Mouse (Mus musculus) neural tube, embryonic 15.5 days (tissue): ENCODE results near the gene Cdc37. TPM values are rescaled to one million over a fixed set of nuclear protein-coding genes. Genes with fewer than 3 reads are reported as not detected.
A peak's percentile ranks its signal among the peaks of the same experiment; 100 is the strongest.

Experiments used
- ATAC-seq: fragments of 200-750 bp; cut with Nextera tagmentation; 2 replicates; pipeline ENCODE4 v1.8.0; 2017; ENCODE audit warnings: mild to moderate bottlenecking, moderate TSS enrichment, moderate library complexity; ENCODE audit not compliant: low FRiP score
- H3K27ac ChIP-seq: fragments of 300-500 bp; sonication (generic); replicated peaks from 2 replicates; pipeline ENCODE4 v1.5.1; 2015; ENCODE audit warnings: mild to moderate bottlenecking, inconsistent platforms
- H3K27me3 ChIP-seq: fragments of 300-500 bp; sonication (generic); replicated peaks from 2 replicates; pipeline ENCODE4 v1.6.1; 2015; ENCODE audit warnings: inconsistent platforms
- H3K36me3 ChIP-seq: fragments of 300-500 bp; sonication (generic); 2 replicates; pipeline ENCODE4 v1.6.1; 2015; ENCODE audit warnings: inconsistent platforms
- H3K4me1 ChIP-seq: fragments of 300-500 bp; sonication (generic); 2 replicates; pipeline ENCODE4 v1.6.1; 2015; ENCODE audit warnings: inconsistent platforms
- H3K4me2 ChIP-seq: fragments of 300-500 bp; sonication (generic); 2 replicates; pipeline ENCODE4 v1.6.1; 2015; ENCODE audit warnings: inconsistent platforms, mild to moderate bottlenecking, moderate library complexity
- H3K4me3 ChIP-seq: fragments of 300-500 bp; sonication (generic); replicated peaks from 2 replicates; pipeline ENCODE4 v1.5.1; 2015; ENCODE audit warnings: mild to moderate bottlenecking, inconsistent platforms
- H3K9ac ChIP-seq: fragments of 300-500 bp; sonication (generic); replicated peaks from 2 replicates; pipeline ENCODE4 v1.6.1; 2015; ENCODE audit warnings: mild to moderate bottlenecking, inconsistent platforms
- H3K9me3 ChIP-seq: fragments of 300-500 bp; sonication (generic); replicated peaks from 2 replicates; pipeline ENCODE4 v1.6.1; 2016; ENCODE audit warnings: inconsistent platforms
- WGBS: fragments of 180-500 bp; shearing (Covaris S2); methylation state at CpG from one replicate; pipeline ENCODE4 v1.1.7; 2015; ENCODE audit warnings: mixed read lengths; 5-methylcytosine and 5-hydroxymethylcytosine counted together
- polyA plus RNA-seq: library from polyadenylated mRNA; unstranded; fragments of >200 nt; fragmentation: Nextera tagmentation; extraction: Ambion mirVana; gene quantifications from 2 replicates; pipeline ENCODE4 v1.2.1, GENCODE M21; 2015

Cdc37 gene
- polyA plus RNA-seq, 1 experiment from 2014 or later, result 199 TPM

DNA sequence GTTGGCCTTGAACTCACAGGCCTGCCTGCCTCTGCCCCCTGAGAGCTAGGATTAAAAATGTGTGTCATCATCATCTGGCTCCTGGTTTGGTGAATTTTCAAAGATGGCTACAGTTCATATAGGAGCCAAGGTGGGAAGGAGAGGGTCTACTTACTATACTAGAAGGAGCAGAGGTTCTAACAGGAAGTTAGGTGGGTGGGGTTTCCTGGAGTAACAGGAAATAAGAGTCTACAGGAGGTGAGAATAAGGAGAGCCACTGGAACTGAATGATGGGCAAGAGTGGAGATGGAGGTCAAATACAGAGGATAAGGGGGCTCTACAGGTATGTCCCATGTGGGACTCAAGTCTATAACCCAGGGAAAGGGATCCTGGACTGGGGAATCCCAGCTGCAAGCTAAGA is 1.4 kb downstream of the Cdc37 start:
- H3K36me3 ChIP-seq, result peaks cover 20% of the 10 kb centered on the region
- H3K4me3 ChIP-seq, result peak overlapping the region; percentile 88
- peak overlapping the region; percentile 91 for H3K4me2 ChIP-seq
- no peaks in the 10 kb centered on the region for H3K9me3 ChIP-seq
- H3K9ac ChIP-seq, result peak overlapping the region; percentile 77; the same call in 1 of the 2 replicates
- ATAC-seq, result no peak
- no peak overlapping the region for H3K27ac ChIP-seq
- peaks cover 47% of the 10 kb centered on the region for H3K4me1 ChIP-seq
- no peaks in the 10 kb centered on the region for H3K27me3 ChIP-seq

DNA sequence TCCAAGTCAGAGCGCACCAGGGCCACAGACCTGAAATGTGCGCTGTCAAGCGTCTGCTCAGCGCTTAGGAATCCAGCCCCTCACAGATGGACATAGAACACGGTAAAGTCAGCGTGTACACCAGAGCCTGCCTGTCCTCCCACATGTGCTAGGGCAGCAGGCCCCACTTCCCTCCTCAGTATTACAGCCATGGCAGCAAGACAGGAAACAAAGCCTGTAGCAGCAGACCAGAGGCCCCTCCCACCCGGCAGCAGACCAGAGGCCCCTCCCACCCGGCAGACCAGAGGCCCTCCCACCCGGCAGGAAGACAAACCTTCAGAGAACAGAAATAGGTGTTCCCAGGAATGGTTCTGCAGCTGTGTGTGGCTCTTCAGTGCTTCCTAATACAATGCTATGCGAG is 3.1 kb downstream of the Cdc37 start:
- Histone ChIP-seq H3K4me1 (peaks cover 37% of the 10 kb centered on the region), H3K4me3 (no peak overlapping the region), H3K4me2 (peak overlapping the region; percentile 36), H3K9ac (peak overlapping the region; percentile 34; the same call in 1 of the 2 replicates), H3K36me3 (peaks cover 37% of the 10 kb centered on the region), H3K9me3 (no peaks in the 10 kb centered on the region), H3K27ac (no peak overlapping the region), H3K27me3 (no peaks in the 10 kb centered on the region)
- no peak for ATAC-seq
- 50% methylated on average over 10 of the region's 10 CpGs for WGBS

DNA sequence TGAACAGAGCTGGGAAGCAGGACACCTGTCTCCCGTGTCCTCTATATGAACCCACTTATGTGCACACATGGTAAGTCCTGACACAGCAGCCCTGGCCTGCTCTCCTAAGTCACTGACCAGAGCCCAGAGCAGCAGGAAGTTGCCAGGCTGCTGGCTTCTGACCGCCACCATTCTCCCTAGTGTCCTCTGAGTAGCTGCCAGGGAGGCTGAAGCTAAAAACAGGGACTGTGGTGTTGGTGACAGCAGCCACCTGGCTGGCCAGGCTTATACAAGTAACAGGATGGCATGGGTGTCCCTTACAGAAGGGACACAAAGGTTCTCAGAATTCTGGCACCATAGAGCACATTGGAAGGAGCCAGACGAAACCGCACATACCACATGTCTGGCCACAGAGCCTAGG is 4.4 kb downstream of the Cdc37 start:
- Histone ChIP-seq H3K4me2 (no peak overlapping the region), H3K4me3 (no peak overlapping the region), H3K4me1 (peaks cover 37% of the 10 kb centered on the region), H3K27me3 (no peaks in the 10 kb centered on the region), H3K9me3 (no peaks in the 10 kb centered on the region), H3K27ac (no peak overlapping the region), H3K9ac (no peak overlapping the region), H3K36me3 (peaks cover 49% of the 10 kb centered on the region)
- 94% methylated on average over 4 of the region's 4 CpGs for WGBS
- no peak for ATAC-seq

DNA sequence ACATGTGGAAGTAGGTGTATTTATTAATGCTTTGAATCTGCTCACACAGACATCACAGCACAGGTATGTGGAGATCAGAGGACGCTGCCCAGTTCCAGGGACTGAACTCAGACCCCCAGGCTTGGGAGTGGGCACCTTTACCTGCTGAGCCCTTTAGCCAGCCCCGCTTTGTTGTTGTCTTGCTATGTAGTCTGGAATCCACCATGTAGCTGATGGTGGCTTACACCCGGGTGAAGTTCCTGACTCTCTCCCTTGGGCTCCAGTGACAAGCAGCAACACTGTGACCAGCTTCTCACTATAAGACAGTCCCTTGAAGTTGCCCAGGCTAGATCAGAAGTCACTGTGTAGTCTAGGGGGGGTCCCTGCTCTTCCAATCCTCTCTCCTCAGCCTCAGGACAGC is 5.4 kb downstream of the Cdc37 start:
- Histone ChIP-seq H3K36me3 (peaks cover 59% of the 10 kb centered on the region), H3K9ac (no peak overlapping the region), H3K27ac (no peak overlapping the region), H3K27me3 (no peaks in the 10 kb centered on the region), H3K4me1 (peaks cover 34% of the 10 kb centered on the region), H3K9me3 (no peaks in the 10 kb centered on the region), H3K4me3 (no peak overlapping the region), H3K4me2 (no peak overlapping the region)
- 96% methylated on average over 3 of the region's 3 CpGs for WGBS
- no peak for ATAC-seq

- Histone ChIP-seq H3K27me3 (no peaks in the 10 kb centered on the region), H3K9ac (no peak overlapping the region), H3K27ac (no peak overlapping the region), H3K4me2 (no peak overlapping the region), H3K36me3 (peaks cover 80% of the 10 kb centered on the region), H3K4me3 (no peak overlapping the region), H3K9me3 (no peaks in the 10 kb centered on the region), H3K4me1 (peaks cover 10% of the 10 kb centered on the region)
- no peak for ATAC-seq
- 93% methylated on average over 14 of the region's 14 CpGs for WGBS
Measured at GRCm38 (mm10) chr9:21141922-21142321, 7.9 kb downstream of the Cdc37 start.

DNA sequence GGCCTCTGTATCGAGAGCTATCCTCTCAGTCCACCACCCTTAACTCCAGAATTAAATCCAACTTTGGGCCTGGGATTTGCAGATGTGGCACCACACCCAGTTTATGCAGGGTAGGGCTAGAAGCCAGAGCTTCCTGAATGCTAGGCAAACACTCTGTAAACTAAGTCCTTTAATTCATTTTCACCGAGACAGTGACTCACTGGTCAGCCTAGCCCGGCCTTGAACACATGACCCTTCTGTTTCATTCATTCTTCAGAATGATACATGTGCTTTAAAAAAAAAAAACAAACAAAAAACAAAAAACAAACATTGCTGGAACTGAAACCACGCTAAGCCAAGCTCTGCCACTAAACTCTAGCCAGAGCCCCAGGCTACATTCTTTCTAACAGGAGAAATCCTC is 11.4 kb downstream of the Cdc37 start:
- Histone ChIP-seq H3K4me2 (no peak overlapping the region), H3K9ac (no peak overlapping the region), H3K4me3 (no peak overlapping the region), H3K9me3 (no peaks in the 10 kb centered on the region), H3K4me1 (no peaks in the 10 kb centered on the region), H3K27ac (no peak overlapping the region), H3K27me3 (no peaks in the 10 kb centered on the region), H3K36me3 (peaks cover 60% of the 10 kb centered on the region)
- ATAC-seq, result no peak
- WGBS, result 90% methylated on average over 4 of the region's 4 CpGs

DNA sequence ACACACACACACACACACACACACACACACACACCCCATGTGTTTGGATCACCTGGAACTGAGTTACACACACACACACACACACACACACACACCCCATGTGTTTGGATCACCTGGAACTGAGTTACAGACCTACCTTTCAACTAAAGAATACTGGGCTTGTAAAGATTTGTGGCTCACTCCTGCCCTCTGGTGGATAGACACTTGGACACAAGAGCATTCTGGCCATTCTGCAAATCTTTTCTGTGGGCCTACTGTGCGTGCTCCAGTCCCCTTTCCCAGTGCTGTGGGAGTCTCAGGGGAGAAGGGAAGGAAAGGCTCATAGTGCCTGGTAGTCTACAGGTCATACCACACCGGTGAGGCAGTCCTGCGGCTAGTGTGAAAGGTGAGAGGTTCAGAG is 12.6 kb downstream of the Cdc37 start:
- Histone ChIP-seq H3K4me2 (no peak overlapping the region), H3K9me3 (no peaks in the 10 kb centered on the region), H3K4me1 (no peaks in the 10 kb centered on the region), H3K9ac (no peak overlapping the region), H3K36me3 (peaks cover 48% of the 10 kb centered on the region), H3K27me3 (no peaks in the 10 kb centered on the region), H3K27ac (no peak overlapping the region), H3K4me3 (no peak overlapping the region)
- ATAC-seq, result no peak
- 52% methylated on average over 3 of the region's 3 CpGs for WGBS

DNA sequence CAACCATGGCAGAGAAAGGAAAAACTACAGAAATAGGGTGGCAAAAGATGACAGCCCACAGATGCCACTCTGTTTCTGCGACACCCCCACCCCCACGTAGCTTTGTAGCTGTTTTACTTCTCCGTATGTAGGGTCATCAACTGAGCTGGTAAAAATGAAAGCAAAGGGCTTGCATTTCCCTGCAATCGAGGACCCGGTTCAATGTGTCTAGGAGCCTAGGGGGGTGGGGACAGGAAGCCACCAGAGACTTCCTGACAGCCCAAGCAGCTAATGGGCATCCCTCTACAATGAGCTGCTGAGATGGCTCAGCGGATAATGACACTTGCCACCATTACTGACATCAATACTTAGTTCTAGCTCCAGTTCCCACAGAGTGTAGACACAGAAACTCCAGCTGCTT is 13.4 kb downstream of the Cdc37 start:
- 85% methylated on average over 6 of the region's 6 CpGs for WGBS
- no peak overlapping the region for H3K9ac ChIP-seq
- H3K4me3 ChIP-seq, result no peak overlapping the region
- no peaks in the 10 kb centered on the region for H3K27me3 ChIP-seq
- no peak overlapping the region for H3K27ac ChIP-seq
- no peak for ATAC-seq
- no peaks in the 10 kb centered on the region for H3K4me1 ChIP-seq
- H3K4me2 ChIP-seq, result no peak overlapping the region
- H3K36me3 ChIP-seq, result peaks cover 41% of the 10 kb centered on the region
- H3K9me3 ChIP-seq, result no peaks in the 10 kb centered on the region

DNA sequence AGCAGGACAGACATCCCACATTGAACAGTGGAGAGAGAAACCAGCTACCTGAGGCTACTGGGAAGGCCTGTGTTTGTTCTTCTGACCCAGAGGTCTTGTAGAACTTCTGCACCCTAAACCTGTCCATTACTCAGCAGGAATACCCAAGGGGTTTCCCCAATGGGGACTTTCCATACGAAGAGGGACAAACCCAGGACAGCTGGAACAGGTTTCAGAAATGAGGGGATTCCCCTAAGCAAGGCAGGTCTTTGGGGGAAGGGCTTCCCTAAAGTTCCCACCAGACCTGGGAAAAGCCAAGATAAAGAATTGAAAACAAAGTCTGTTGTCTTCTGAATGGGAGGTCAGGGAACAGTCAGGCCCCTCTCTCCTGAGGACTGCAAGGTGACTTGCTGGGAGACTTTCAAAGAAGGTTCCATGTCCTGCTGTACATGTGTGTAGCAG is 13.8 kb downstream of the Cdc37 start:
- no peak overlapping the region for H3K4me2 ChIP-seq
- no peak overlapping the region for H3K27ac ChIP-seq
- 69% methylated on average over 1 of the region's 1 CpGs for WGBS
- peaks cover 37% of the 10 kb centered on the region for H3K36me3 ChIP-seq
- H3K27me3 ChIP-seq, result no peaks in the 10 kb centered on the region
- H3K9me3 ChIP-seq, result no peaks in the 10 kb centered on the region
- no peaks in the 10 kb centered on the region for H3K4me1 ChIP-seq
- no peak overlapping the region for H3K4me3 ChIP-seq
- no peak overlapping the region for H3K9ac ChIP-seq
- ATAC-seq, result no peak

DNA sequence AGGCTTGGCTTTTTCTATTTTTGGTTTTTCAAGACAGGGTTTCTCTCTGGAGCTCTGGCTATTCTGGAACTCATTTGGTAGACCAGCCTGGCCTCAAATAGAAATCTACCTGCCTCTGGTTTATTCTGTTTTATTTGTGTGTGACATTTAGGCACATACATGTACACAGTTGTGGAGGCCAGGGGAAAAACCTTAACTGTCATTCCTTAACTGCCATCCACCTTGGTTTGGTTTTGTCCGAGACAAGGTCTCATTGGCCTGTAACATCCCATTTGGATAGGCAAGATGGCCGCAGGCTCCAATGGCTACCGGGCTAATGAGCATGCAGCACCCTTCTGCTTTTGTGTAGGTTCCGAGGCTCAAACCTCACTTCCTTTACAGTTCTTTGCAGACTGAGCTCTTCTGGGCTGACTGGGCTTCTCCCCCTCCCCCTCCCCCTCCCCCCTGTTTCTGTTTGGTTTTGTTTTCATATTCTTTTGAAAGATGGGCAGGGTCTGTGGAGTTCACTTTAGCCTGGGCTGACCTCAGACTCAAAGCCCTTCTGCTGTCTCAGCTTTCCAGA is 14.4 kb downstream of the Cdc37 start:
- Histone ChIP-seq H3K4me2 (no peak overlapping the region), H3K27me3 (no peaks in the 10 kb centered on the region), H3K27ac (no peak overlapping the region), H3K4me3 (no peak overlapping the region), H3K36me3 (peaks cover 31% of the 10 kb centered on the region), H3K9ac (no peak overlapping the region), H3K4me1 (peaks cover 3% of the 10 kb centered on the region), H3K9me3 (no peaks in the 10 kb centered on the region)
- WGBS, result 76% methylated on average over 4 of the region's 4 CpGs
- ATAC-seq, result no peak

DNA sequence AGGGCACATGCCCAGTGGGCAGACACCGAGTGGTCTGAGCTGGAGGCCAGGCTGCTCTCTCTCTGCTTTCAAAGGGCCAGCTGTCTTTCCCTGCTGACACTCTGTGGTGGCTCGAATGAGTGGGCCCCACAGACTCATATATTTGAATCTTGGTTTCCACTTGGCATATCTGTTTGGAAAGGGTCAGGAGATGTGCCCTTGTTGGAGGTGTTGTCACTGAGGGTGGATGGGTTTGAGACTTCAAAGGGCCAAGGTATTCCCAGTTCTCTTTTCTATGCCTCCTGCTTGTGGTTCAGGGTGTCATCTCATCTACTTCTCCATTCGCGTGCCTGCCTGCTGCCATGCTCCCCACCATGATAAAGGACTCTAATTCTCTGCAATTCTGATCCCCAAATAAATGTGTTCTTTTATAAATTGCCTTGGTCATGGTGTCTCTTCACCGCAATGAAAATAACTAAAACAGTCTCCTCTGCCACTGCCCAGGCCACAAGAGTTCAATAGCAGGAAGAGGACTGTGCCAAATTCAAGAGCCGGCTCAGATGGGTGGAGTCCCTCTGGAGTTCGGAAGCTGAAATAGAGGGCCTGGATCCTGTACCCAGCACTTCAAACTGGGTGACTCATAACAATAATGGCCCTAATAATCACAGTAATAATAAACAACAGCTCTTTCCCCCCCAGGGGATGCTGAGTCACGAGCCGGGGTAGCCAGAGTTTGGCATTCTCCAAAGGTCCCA is 15.0 kb downstream of the Cdc37 start:
- no peak for ATAC-seq
- 76% methylated on average over 9 of the region's 9 CpGs for WGBS
- Histone ChIP-seq H3K27me3 (no peaks in the 10 kb centered on the region), H3K4me2 (no peak overlapping the region), H3K36me3 (peaks cover 25% of the 10 kb centered on the region), H3K9me3 (no peaks in the 10 kb centered on the region), H3K4me1 (peaks cover 7% of the 10 kb centered on the region), H3K9ac (no peak overlapping the region), H3K27ac (no peak overlapping the region), H3K4me3 (no peak overlapping the region)

DNA sequence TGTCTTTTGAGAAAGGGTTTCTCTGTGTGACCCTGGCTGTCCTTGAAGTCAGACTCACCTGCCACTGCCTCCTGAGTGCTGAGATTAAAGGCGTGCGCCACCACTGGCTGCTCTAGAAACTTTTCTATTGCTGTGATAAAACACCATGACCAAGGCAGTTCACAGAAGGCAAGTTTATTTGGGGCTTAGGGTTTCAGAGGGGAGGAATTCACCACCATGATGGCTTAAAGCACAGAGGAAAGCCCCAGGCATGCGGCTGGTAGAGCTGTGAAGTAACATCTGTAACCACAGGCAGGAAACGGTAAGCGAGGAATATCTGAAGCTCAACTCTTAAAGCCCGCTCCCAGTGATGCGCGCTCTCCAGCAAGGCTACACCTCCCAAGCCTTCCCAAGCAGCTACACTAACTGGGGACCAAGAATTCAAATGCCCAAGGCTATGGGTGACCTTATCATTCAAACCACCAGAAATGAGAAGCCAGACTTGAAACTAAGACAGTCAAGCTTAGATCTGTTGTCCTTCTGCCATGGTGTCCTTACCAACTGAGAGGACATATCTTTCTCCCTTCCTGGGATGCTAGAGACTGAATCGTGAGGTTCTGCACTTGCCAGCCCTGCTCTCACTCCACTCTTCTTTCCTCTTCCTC is 16.6 kb downstream of the Cdc37 start:
- no peaks in the 10 kb centered on the region for H3K9me3 ChIP-seq
- no peak overlapping the region for H3K4me2 ChIP-seq
- peaks cover 9% of the 10 kb centered on the region; the same call in 1 of the 2 replicates for H3K36me3 ChIP-seq
- no peak for ATAC-seq
- no peaks in the 10 kb centered on the region for H3K27me3 ChIP-seq
- H3K4me3 ChIP-seq, result no peak overlapping the region
- peaks cover 7% of the 10 kb centered on the region for H3K4me1 ChIP-seq
- 80% methylated on average over 9 of the region's 9 CpGs for WGBS
- H3K27ac ChIP-seq, result no peak overlapping the region
- no peak overlapping the region for H3K9ac ChIP-seq
